Mouse (Mus musculus): ENCODE data around the gene Hoxa1. TPM values are rescaled to one million over a fixed set of nuclear protein-coding genes. Genes with fewer than 3 reads are reported as not detected.

Hoxa1 gene
- polyA plus RNA-seq (2015; fragmentation: Nextera tagmentation; extraction: Ambion mirVana), result 0.31 and 0.58 TPM in 2 replicates

DNA sequence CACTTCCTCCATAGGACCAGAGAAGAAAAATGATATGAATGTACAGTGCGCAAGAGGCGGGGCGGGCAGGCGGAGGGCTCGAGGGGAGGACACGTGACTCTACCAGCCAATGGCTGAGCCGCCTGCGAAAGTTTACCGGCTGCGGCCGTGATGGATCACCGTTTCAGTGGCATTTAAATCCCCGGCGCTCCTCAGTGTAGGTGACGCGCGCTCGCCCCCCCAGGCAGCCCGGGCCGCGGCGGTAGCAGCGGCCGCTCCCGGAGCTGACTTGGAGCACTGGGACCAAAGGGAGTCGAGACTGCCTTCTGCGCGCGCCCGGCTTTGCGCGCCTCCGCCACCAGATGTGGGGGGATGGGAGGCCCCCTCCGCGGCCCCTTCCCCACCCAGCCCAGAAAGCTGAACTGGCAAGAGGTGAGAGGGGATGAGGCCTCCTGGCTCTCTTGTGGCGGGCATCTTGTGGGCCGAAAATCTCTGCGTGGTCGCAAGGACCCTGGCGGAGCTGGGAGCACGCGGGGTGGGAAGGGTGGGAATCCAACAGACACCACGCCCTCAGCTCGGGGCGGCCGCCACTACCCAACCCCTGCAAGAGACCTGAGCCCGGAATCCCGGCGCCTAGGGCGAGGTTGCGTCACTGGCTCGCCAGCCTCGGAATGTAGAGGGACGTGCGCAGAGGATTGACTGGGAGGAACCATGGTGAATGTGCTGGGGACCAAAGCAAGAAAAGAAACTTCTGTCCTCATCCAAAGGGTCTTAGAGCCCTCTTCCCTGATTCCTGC lies at the start of gene Hoxa1:
Gene Hoxa1 (minus strand): TSS at position 42 of the 776 bp plus-strand sequence.
- ATAC-seq (ENCODE audit: insufficient read depth), result peak; percentile 61; the same call in 1 of the 2 replicates
- peaks cover 3% of the 10 kb centered on the region; the same call in 1 of the 2 replicates for H3K4me1 ChIP-seq (replicated peaks)
- no peak within 1 kb of the TSS for H3K9ac ChIP-seq
- H3K4me2 ChIP-seq, result peak within 1 kb of the TSS; percentile 74
- no peaks in the 10 kb centered on the region for H3K9me3 ChIP-seq (replicated peaks)
- peak within 1 kb of the TSS; percentile 41; the same call in 1 of the 2 replicates for H3K27ac ChIP-seq (replicated peaks)
- WGBS (ENCODE audit: insufficient replicate concordance), result under 1% methylated on average over 55 of the region's 55 CpGs
- peaks cover 98% of the 10 kb centered on the region for H3K27me3 ChIP-seq
- peak within 1 kb of the TSS; percentile 56 for H3K4me3 ChIP-seq (replicated peaks)
- H3K36me3 ChIP-seq (replicated peaks), result no peaks in the 10 kb centered on the region

DNA sequence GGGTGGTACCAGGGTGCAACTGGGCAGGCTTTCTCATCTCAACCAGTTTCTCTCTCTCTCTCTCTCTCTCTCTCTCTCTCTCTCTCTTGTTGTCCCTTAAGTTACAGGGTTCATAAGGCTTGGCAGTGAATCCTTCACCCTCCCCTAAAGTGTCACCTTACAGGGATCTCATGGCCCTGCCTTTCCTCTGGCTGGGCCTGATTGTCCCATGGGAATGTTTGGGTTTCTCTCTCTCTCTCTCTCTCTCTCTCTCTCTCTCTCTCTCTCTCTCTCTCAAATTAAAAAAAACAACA lies 49.5 kb upstream of the Hoxa1 start:
- Histone ChIP-seq H3K4me2 (no peak overlapping the region), H3K27me3 (peaks cover 100% of the 10 kb centered on the region), H3K9me3 (replicated peaks) (no peaks in the 10 kb centered on the region), H3K36me3 (replicated peaks) (no peaks in the 10 kb centered on the region), H3K9ac (no peak overlapping the region), H3K4me3 (replicated peaks) (no peak overlapping the region), H3K4me1 (replicated peaks) (peaks cover 9% of the 10 kb centered on the region), H3K27ac (replicated peaks) (no peak overlapping the region)
- no peak for ATAC-seq (ENCODE audit: insufficient read depth)

DNA sequence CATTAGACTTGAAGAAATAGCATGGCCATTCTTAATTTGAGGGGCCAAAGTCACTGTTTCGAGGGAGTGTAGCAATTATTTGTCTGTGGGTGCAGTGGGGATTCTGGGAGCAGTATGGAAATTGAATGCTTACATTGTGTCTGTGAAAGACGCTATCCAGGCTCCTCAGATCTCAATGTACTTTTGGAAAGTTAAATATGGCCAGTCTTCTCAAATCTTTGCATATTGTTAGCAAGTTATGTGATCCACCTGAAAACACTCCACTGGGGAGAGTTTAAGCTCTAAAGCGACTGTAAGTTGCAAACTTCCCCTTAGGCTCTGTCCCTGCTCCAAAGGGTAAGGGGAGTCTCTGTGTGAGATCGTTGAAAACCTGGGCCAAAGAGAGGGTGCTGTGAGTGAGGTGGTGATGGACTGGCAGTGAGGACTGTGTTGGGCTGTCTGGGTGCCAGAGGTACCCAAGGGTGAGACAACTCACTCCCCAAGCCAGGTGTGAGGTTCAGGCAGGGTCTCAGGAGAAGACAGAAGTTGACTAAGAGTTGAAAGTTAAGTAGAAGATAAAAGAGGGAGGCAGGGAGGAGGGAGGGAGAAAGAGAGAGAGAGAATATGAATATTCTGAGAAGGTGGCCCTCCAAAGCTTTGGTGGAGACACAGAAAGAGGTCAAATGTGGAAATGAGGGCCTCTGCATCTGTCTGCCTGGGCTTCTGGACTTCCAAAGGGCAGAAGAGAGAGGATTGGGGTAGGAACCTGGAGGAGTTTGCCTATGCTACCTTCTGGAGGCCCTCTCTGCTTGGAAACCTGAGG lies 49.0 kb upstream of the Hoxa1 start:
- 28% methylated on average over 4 of the region's 4 CpGs for WGBS (ENCODE audit: insufficient replicate concordance)
- Histone ChIP-seq H3K9me3 (replicated peaks) (no peaks in the 10 kb centered on the region), H3K27me3 (peaks cover 100% of the 10 kb centered on the region), H3K4me3 (replicated peaks) (no peak overlapping the region), H3K27ac (replicated peaks) (no peak overlapping the region), H3K9ac (no peak overlapping the region), H3K36me3 (replicated peaks) (no peaks in the 10 kb centered on the region), H3K4me1 (replicated peaks) (peaks cover 7% of the 10 kb centered on the region), H3K4me2 (no peak overlapping the region)
- no peak for ATAC-seq (ENCODE audit: insufficient read depth)

DNA sequence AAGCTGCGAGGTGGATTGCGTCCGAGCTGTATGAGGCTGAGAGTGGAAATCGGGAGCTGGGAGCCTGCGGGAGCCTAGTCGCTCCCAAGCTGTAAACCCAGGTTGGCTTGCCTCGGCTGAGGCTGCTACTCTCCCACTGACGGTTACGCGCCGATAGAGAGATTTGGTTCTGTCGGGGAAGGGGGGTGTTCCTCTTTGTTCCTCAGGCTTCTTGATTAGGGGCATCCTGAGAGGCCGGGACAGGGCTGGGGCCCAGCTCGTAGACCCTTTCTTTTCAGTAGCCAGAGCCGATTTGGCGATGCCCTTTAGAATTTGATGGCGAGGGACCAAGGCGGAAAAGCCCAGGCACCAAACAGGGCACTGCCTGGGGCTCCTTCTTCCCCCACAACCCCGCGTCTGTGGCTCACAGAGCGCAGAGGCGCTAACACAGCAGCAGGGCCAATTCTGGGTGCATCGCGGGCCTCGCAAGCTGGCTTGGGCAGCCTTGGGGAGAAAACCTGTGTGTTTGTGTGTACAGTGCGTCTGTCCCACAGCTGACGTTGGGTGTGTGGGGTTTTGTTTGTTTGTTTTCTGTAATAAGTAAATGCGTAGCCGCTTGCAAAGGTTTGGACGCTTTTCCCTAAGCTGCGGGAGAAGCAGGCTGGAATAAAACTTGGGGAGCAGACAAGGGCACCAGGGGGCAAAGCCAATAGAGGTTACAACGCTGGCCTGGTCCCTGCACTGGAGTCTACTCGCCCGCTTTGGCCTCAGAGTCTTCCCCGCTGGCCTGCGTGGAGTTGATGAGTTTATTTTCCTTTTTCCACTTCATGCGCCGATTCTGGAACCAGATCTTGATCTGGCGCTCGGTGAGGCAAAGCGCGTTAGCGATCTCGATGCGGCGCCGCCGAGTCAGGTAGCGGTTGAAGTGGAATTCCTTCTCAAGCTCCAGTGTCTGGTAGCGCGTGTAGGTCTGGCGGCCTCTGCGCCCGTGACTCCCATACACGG lies 47.8 kb upstream of the Hoxa1 start:
- H3K4me1 ChIP-seq (replicated peaks), result peaks cover 4% of the 10 kb centered on the region
- H3K9ac ChIP-seq, result no peak overlapping the region
- no peak overlapping the region for H3K4me3 ChIP-seq (replicated peaks)
- no peak overlapping the region for H3K4me2 ChIP-seq
- WGBS (ENCODE audit: insufficient replicate concordance), result 29% methylated on average over 55 of the region's 55 CpGs
- no peak overlapping the region for H3K27ac ChIP-seq (replicated peaks)
- no peaks in the 10 kb centered on the region for H3K36me3 ChIP-seq (replicated peaks)
- H3K9me3 ChIP-seq (replicated peaks), result no peaks in the 10 kb centered on the region
- peaks cover 100% of the 10 kb centered on the region for H3K27me3 ChIP-seq
- ATAC-seq (ENCODE audit: insufficient read depth), result no peak

DNA sequence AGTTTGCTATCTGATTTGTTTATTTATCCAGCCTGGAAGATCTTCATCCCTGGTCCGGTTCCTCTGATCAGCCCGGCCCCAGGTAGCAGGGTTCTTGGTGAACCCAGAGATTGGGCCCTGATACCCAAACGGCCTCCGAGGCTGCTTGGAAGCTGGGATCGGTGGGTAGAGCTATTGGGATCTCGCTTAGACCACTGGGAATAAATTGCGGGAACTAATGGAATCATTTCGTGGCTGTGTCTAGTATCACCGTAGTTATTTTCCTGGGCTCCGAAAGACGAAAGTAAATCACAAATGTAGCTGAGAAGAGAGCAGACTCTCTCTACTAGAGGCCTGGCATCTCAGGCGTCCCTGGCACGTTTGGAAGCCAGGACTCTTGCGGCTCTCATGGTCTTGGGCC lies 47.1 kb upstream of the Hoxa1 start:
- Histone ChIP-seq H3K9me3 (replicated peaks) (no peaks in the 10 kb centered on the region), H3K4me2 (no peak overlapping the region), H3K9ac (no peak overlapping the region), H3K27ac (replicated peaks) (no peak overlapping the region), H3K27me3 (peaks cover 100% of the 10 kb centered on the region), H3K4me1 (replicated peaks) (peaks cover 4% of the 10 kb centered on the region), H3K4me3 (replicated peaks) (no peak overlapping the region), H3K36me3 (replicated peaks) (no peaks in the 10 kb centered on the region)
- no peak for ATAC-seq (ENCODE audit: insufficient read depth)
- WGBS (ENCODE audit: insufficient replicate concordance), result 30% methylated on average over 14 of the region's 14 CpGs

DNA sequence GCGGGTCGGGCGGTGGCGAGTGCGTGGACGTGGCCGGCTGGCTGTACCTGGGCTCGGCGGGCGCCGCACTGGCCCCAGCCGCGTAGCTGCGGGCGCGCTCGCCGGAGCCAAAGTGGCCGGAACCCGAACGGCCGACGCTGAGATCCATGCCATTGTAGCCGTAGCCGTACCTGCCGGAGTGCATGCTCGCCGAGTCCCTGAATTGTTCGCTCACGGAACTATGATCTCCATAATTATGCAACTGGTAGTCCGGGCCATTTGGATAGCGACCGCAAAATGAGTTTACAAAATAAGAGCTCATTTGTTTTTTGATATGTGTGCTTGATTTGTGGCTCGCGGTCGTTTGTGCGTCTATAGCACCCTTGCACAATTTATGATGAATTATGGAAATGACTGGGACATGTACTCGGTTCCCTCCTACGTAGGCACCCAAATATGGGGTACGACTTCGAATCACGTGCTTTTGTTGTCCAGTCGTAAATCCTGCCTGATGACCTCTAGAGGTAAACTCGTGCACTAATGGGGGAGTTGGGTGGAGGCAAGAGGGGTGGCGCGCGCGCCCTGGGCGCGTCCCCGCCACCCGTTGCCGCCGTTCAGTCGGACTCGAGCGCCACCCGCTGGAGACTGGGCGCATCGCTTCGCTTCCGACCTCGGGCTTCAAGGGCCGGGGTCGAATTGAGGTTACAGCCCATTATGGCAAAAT lies 46.1 kb upstream of the Hoxa1 start, which contains the start of gene Hoxa5:
Gene Hoxa5 (minus strand): TSS at position 538 of the 703 bp plus-strand sequence.
- H3K9ac ChIP-seq, result peak within 1 kb of the TSS; percentile 21; the same call in 1 of the 2 replicates
- no peak within 1 kb of the TSS for H3K27ac ChIP-seq (replicated peaks)
- under 1% methylated on average over 65 of the region's 65 CpGs for WGBS (ENCODE audit: insufficient replicate concordance)
- no peak for ATAC-seq (ENCODE audit: insufficient read depth)
- no peaks in the 10 kb centered on the region for H3K9me3 ChIP-seq (replicated peaks)
- H3K27me3 ChIP-seq, result peaks cover 100% of the 10 kb centered on the region
- H3K36me3 ChIP-seq (replicated peaks), result no peaks in the 10 kb centered on the region
- peak within 1 kb of the TSS; percentile 61 for H3K4me2 ChIP-seq
- peaks cover 4% of the 10 kb centered on the region for H3K4me1 ChIP-seq (replicated peaks)
- peak within 1 kb of the TSS; percentile 50 for H3K4me3 ChIP-seq (replicated peaks)

DNA sequence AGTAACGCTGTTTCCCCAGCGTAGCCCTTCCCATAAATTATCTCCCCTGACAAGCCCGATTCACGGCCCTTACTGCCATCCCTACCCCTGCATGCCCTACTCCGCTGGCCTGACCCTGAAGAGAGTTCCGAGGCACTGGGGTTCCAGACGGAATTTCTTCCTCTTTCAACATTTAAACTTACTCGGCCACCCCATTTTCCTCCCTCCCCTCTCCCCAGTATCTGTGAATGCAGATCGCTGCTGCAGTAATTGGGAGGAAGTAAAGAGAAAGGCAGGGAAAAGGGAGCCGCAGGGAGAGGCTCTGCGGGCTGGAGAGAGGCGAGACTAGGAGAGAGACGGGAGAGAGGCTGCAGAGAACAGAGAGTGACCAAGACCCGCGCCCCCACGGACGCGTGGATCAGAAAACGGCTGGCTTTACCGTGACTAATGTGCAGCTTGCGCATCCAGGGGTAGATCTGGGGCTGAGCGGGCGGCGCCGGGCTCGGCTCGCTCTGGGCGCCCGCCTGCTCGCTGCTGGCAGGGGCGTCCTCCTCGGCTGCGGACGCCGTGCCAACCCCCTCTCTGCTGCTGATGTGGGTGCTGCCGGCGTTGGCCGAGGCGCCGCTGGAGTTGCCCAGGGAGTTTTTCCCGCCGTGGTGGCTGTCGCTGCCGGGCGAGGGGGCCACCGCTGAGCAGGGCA lies 45.4 kb upstream of the Hoxa1 start:
- H3K9me3 ChIP-seq (replicated peaks), result no peaks in the 10 kb centered on the region
- H3K9ac ChIP-seq, result peak overlapping the region; percentile 21; the same call in 1 of the 2 replicates
- 2% methylated on average over 45 of the region's 46 CpGs for WGBS (ENCODE audit: insufficient replicate concordance)
- peak overlapping the region; percentile 61 for H3K4me2 ChIP-seq
- no peak for ATAC-seq (ENCODE audit: insufficient read depth)
- peaks cover 100% of the 10 kb centered on the region for H3K27me3 ChIP-seq
- peaks cover 4% of the 10 kb centered on the region for H3K4me1 ChIP-seq (replicated peaks)
- peak overlapping the region; percentile 50 for H3K4me3 ChIP-seq (replicated peaks)
- H3K36me3 ChIP-seq (replicated peaks), result no peaks in the 10 kb centered on the region
- H3K27ac ChIP-seq (replicated peaks), result no peak overlapping the region

DNA sequence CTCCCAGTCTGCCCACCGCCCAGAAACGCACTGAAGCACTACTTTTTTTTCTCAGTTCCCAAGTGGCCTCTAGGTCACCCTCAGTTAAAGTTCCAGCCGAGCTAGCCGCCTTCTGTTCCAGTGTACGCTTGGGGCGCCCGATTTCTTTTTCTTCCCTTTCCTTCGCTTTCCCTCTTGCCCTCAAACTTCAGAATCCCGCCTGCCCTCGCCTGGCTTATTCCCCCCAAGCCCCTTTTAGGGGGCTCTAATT lies 44.9 kb upstream of the Hoxa1 start:
- no peaks in the 10 kb centered on the region for H3K9me3 ChIP-seq (replicated peaks)
- H3K4me2 ChIP-seq, result peak overlapping the region; percentile 61
- H3K27ac ChIP-seq (replicated peaks), result no peak overlapping the region
- no peak overlapping the region for H3K9ac ChIP-seq
- peak overlapping the region; percentile 50 for H3K4me3 ChIP-seq (replicated peaks)
- H3K27me3 ChIP-seq, result peaks cover 100% of the 10 kb centered on the region
- H3K36me3 ChIP-seq (replicated peaks), result no peaks in the 10 kb centered on the region
- 9% methylated on average over 10 of the region's 10 CpGs for WGBS (ENCODE audit: insufficient replicate concordance)
- ATAC-seq (ENCODE audit: insufficient read depth), result no peak
- no peaks in the 10 kb centered on the region; the same call in none of the 2 replicates for H3K4me1 ChIP-seq (replicated peaks)

DNA sequence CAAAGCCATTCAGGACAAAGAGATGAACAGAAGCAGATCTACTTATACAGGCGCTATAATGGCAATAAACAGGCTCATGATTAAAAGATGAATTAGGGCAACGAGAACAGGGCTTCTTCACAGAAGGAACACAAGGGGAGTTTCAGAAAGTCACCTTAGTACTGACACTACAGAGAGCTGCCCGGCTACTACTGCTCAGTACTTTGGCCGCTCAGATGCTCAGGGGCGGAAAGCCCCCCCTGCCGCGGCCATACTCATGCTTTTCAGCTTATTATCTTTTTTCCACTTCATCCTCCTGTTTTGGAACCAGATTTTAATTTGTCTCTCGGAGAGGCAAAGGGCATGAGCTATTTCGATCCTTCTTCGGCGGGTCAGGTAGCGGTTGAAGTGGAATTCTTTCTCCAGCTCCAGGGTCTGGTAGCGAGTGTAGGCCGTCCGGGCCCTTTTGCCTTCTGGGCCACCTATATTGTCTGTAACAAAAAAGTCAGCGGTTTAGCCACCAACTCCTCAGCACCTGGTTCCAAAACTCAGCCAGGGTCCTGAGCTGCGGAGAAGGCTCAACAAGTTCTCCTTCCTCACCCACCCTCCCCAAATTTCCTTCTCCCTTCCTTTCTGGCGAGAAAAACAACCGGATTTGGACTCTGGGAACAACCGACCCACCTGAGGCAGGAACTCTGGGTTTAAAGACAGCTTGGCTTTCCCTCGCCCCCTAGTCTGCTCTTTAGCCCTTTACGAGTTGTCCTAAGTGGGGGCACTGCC lies 44.4 kb upstream of the Hoxa1 start:
- no peaks in the 10 kb centered on the region for H3K9me3 ChIP-seq (replicated peaks)
- peak overlapping the region; percentile 50; the same call in 1 of the 2 replicates for H3K4me3 ChIP-seq (replicated peaks)
- H3K9ac ChIP-seq, result no peak overlapping the region
- peaks cover 100% of the 10 kb centered on the region for H3K27me3 ChIP-seq
- no peaks in the 10 kb centered on the region for H3K36me3 ChIP-seq (replicated peaks)
- WGBS (ENCODE audit: insufficient replicate concordance), result 35% methylated on average over 22 of the region's 22 CpGs
- H3K27ac ChIP-seq (replicated peaks), result no peak overlapping the region
- no peak overlapping the region for H3K4me2 ChIP-seq
- H3K4me1 ChIP-seq (replicated peaks), result no peaks in the 10 kb centered on the region; the same call in none of the 2 replicates
- ATAC-seq (ENCODE audit: insufficient read depth), result no peak

All from liver, embryonic 15.5 days (tissue).